Mouse (Mus musculus): ENCODE measurements around the gene Gm21985.

- TF ChIP-seq CTCF (IDR thresholded peaks at IDR 0.05; ENCODE audit: extremely low read depth, insufficient read length, insufficient replicate concordance, low read depth, low read length) (no peak), POLR2A (IDR thresholded peaks at IDR 0.05; ENCODE audit: low read depth, low read length) (no peak)
Measured at GRCm38 (mm10) chr2:112267547-112268269, 1.6 kb downstream of the Gm21985 start.
